Mouse (Mus musculus) liver, embryonic 16.5 days (tissue): ENCODE measurements around the gene Fbxw20. TPM values are rescaled to one million over a fixed set of nuclear protein-coding genes. Genes with fewer than 3 reads are reported as not detected.
"Not testable (repeated sequence)": the region's sequence is repeated elsewhere in the genome, so short reads cannot be mapped to it uniquely, and the experiment has no call there.

Experiments used
- ATAC-seq: fragments of 200-750 bp; cut with Nextera tagmentation; 2 replicates; pipeline ENCODE4 v1.8.0; 2017; ENCODE audit warnings: low read depth, mild to moderate bottlenecking, moderate number of reproducible peaks, moderate library complexity
- H3K27ac ChIP-seq: fragments of 300-500 bp; sonication (generic); 2 replicates; pipeline ENCODE4 v1.5.1; 2014; ENCODE audit warnings: mild to moderate bottlenecking, low read length
- H3K27me3 ChIP-seq: fragments of 300-500 bp; sonication (generic); 2 replicates; pipeline ENCODE4 v1.6.1; 2014; ENCODE audit warnings: low read depth, low read length, mixed read lengths; ENCODE audit not compliant: control insufficient read depth, insufficient read depth
- H3K36me3 ChIP-seq: fragments of 300-500 bp; sonication (generic); 2 replicates; pipeline ENCODE4 v1.6.1; 2014; ENCODE audit warnings: mild to moderate bottlenecking; ENCODE audit not compliant: control insufficient read depth, insufficient read depth
- H3K4me1 ChIP-seq: fragments of 300-500 bp; sonication (generic); 2 replicates; pipeline ENCODE4 v1.6.1; 2014; ENCODE audit warnings: low read depth, low read length, mixed read lengths; ENCODE audit not compliant: control insufficient read depth
- H3K4me2 ChIP-seq: fragments of 300-500 bp; sonication (generic); 2 replicates; pipeline ENCODE4 v1.6.1; 2014; ENCODE audit warnings: low read depth, low read length, mixed read lengths
- H3K4me3 ChIP-seq: fragments of 300-500 bp; sonication (generic); 2 replicates; pipeline ENCODE4 v1.5.1; 2014; ENCODE audit warnings: low read depth, mild to moderate bottlenecking, low read length
- H3K9ac ChIP-seq: fragments of 300-500 bp; sonication (generic); 2 replicates; pipeline ENCODE4 v1.6.1; 2014; ENCODE audit warnings: low read depth, low read length
- H3K9me3 ChIP-seq: fragments of 300-500 bp; sonication (generic); replicated peaks from 2 replicates; pipeline ENCODE4 v1.6.1; 2016; ENCODE audit warnings: low read length; ENCODE audit not compliant: control insufficient read depth
- WGBS: fragments of 180-500 bp; shearing (Covaris S2); extraction: QIAGEN DNeasy Blood & Tissue Kit; methylation state at CpG from one replicate; pipeline ENCODE4 v1.1.7; 2014; ENCODE audit not compliant: insufficient replicate concordance; 5-methylcytosine and 5-hydroxymethylcytosine counted together
- polyA plus RNA-seq: library from polyadenylated mRNA; unstranded; fragments of >200 nt; fragmentation: Nextera tagmentation; extraction: Ambion mirVana; gene quantifications from 2 replicates; pipeline ENCODE4 v1.2.1, GENCODE M21; 2015

The Fbxw20 gene
- 0.09 TPM in 1 of 2 replicates, not detected in the other for polyA plus RNA-seq

DNA sequence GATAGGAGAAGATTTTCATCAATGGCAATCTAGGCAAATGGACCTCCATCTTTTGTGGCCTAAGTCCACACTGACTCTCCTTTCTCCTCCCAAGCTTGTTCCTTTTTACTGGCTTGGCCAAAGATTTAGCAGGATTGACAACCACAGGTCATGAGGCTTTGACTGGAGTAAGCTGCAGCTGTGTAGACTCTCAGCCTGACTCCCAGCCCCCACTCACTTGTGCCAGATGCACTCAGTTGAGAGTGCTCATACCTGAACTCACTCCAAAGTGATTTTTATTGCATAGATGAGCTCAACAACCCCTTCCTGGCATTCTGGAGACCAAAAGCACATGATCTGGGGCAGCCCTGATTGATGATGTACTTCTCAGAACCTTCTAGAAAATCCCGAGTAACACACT is at the start of gene Fbxw20:
Gene Fbxw20, minus strand, starts transcription at position 101 of the 400 bp plus-strand sequence.
- WGBS = 35% methylated on average over 1 of the region's 1 CpGs
- Histone ChIP-seq H3K4me3 (no peak within 1 kb of the TSS), H3K9me3 (no peaks in the 10 kb centered on the region), H3K4me1 (no peaks in the 10 kb centered on the region), H3K27me3 (no peaks in the 10 kb centered on the region), H3K36me3 (no peaks in the 10 kb centered on the region), H3K9ac (no peak within 1 kb of the TSS), H3K27ac (no peak within 1 kb of the TSS), H3K4me2 (no peak within 1 kb of the TSS)
- ATAC-seq = no peak

DNA sequence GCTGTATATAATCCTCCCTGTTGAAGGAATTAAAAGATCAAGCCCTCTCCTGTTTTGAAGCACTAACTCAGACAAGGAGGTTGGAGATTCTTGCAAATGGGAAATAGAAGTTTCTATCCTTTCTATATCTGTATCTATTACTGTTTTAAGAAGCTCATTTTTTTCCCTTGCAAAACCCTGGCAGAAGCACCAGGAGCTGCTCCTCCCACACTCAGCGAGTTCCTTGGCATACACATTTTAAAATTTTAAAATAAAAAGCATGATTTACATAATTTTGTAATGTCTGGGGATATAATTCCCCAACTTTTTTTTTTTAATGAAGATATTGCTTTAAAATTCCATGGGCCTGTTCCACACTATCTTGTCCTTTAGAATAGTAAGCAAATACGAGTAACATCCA is 28.5 kb upstream of the Fbxw20 start:
- H3K4me2 ChIP-seq = no peak overlapping the region
- H3K27ac ChIP-seq = no peak overlapping the region
- H3K9ac ChIP-seq = no peak overlapping the region
- no peaks in the 10 kb centered on the region for H3K36me3 ChIP-seq
- H3K4me3 ChIP-seq = no peak overlapping the region
- H3K27me3 ChIP-seq = no peaks in the 10 kb centered on the region
- WGBS = 24% methylated on average over 2 of the region's 2 CpGs
- no peak for ATAC-seq
- no peaks in the 10 kb centered on the region for H3K9me3 ChIP-seq
- no peaks in the 10 kb centered on the region for H3K4me1 ChIP-seq

GRCm38 (mm10) chr9:109218449-109218848 is 16.1 kb downstream of the Fbxw20 start:
- H3K36me3 ChIP-seq = no peaks in the 10 kb centered on the region
- H3K4me2 ChIP-seq = no peak overlapping the region
- ATAC-seq = no peak
- 53% methylated on average over 6 of the region's 6 CpGs for WGBS
- H3K9ac ChIP-seq = no peak overlapping the region
- no peaks in the 10 kb centered on the region for H3K9me3 ChIP-seq
- H3K4me3 ChIP-seq = no peak overlapping the region
- H3K4me1 ChIP-seq = no peaks in the 10 kb centered on the region
- H3K27me3 ChIP-seq = no peaks in the 10 kb centered on the region
- H3K27ac ChIP-seq = no peak overlapping the region

- H3K4me3 ChIP-seq, H3K4me2 ChIP-seq, H3K27me3 ChIP-seq, H3K4me1 ChIP-seq, H3K9ac ChIP-seq, H3K36me3 ChIP-seq, H3K9me3 ChIP-seq, ATAC-seq, H3K27ac ChIP-seq: not testable (repeated sequence)
- WGBS = 9% methylated on average over 1 of the region's 1 CpGs
These were observed 33.2 kb downstream of the Fbxw20 start for GRCm38 (mm10) chr9:109201347-109201746.

DNA sequence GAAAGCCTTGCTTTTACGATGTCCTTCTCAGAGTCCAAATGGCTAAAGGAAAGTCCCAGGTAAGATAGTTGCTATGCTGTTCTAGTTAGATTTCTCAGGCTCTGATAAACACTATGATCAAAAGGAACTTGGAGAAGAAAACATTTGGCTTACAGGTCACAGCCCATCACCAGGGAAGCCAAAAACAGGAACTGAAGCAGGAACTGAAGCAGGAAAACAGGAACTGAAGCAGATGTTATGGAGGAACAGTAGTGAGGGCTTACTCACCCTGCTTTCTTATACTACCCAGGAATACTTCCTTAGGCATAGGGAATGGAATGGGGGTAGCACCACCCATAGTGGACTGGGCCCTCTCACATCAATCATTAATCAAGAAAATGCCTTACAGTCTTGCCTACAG is 34.2 kb downstream of the Fbxw20 start:
- H3K36me3 ChIP-seq = no peaks in the 10 kb centered on the region
- H3K27ac ChIP-seq = no peak overlapping the region
- no peaks in the 10 kb centered on the region for H3K9me3 ChIP-seq
- H3K9ac ChIP-seq = no peak overlapping the region
- H3K4me2 ChIP-seq = no peak overlapping the region
- no peaks in the 10 kb centered on the region for H3K4me1 ChIP-seq
- ATAC-seq = no peak
- no peaks in the 10 kb centered on the region for H3K27me3 ChIP-seq
- H3K4me3 ChIP-seq = no peak overlapping the region
- 65% methylated on average over 1 of the region's 1 CpGs for WGBS

GRCm38 (mm10) chr9:109199353-109199752 is 35.2 kb downstream of the Fbxw20 start:
- Histone ChIP-seq H3K4me1 (no peaks in the 10 kb centered on the region), H3K4me2 (no peak overlapping the region), H3K36me3 (no peaks in the 10 kb centered on the region), H3K9ac (no peak overlapping the region), H3K4me3 (no peak overlapping the region), H3K27ac (no peak overlapping the region), H3K9me3 (no peaks in the 10 kb centered on the region), H3K27me3 (no peaks in the 10 kb centered on the region)
- 67% methylated on average over 1 of the region's 1 CpGs for WGBS
- no peak for ATAC-seq

- not testable (repeated sequence) for H3K4me2 ChIP-seq
These were observed 38.7 kb downstream of the Fbxw20 start, which contains the start of gene Fbxw13 for GRCm38 (mm10) chr9:109195875-109196274. Gene Fbxw13 (minus strand): TSS chr9:109195975.

DNA sequence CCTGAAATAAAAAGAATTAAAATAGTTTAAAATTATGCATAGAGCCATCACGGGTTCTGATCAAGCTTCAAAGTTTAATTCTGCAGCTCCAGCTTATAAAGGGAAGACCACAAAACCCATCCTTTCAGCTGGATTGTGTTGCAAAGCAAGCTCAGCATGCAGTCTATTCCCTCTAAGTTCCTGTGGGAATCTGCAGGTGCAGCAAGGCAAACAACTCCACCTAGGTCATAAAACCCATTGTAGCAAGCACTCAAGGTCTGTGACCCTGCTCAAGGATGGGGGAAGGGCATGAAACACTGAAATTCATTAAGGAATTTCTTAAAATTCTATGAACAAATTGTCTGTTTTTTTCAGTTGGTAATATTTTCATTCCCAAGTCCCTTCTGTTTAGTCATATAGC is 57.3 kb downstream of the Fbxw20 start:
- no peak for ATAC-seq
- Histone ChIP-seq H3K4me2 (no peak overlapping the region), H3K27me3 (no peaks in the 10 kb centered on the region), H3K27ac (no peak overlapping the region), H3K4me1 (no peaks in the 10 kb centered on the region), H3K36me3 (no peaks in the 10 kb centered on the region), H3K4me3 (no peak overlapping the region), H3K9ac (no peak overlapping the region), H3K9me3 (no peaks in the 10 kb centered on the region)
- WGBS = 49% methylated on average over 1 of the region's 1 CpGs

More at GRCm38 (mm10) chr9:109195875-109196274, 38.7 kb downstream of the Fbxw20 start, which contains the start of gene Fbxw13:
- WGBS = 51% methylated on average over 3 of the region's 3 CpGs
- H3K27ac ChIP-seq, H3K4me3 ChIP-seq, H3K36me3 ChIP-seq, H3K9me3 ChIP-seq, H3K27me3 ChIP-seq, H3K9ac ChIP-seq, H3K4me1 ChIP-seq, ATAC-seq: not testable (repeated sequence)

- no peak overlapping the region for H3K27ac ChIP-seq
- H3K4me3 ChIP-seq = no peak overlapping the region
- H3K4me2 ChIP-seq = no peak overlapping the region
- no peak for ATAC-seq
- no peaks in the 10 kb centered on the region for H3K9me3 ChIP-seq
- no peak overlapping the region for H3K9ac ChIP-seq
- WGBS = 51% methylated on average over 1 of the region's 1 CpGs
- H3K36me3 ChIP-seq = no peaks in the 10 kb centered on the region
- no peaks in the 10 kb centered on the region for H3K4me1 ChIP-seq
- no peaks in the 10 kb centered on the region for H3K27me3 ChIP-seq
These were observed 58.3 kb downstream of the Fbxw20 start for GRCm38 (mm10) chr9:109176301-109176700.
